Mouse (Mus musculus): ENCODE measurements around the gene Hnf4a. TPM values are rescaled to one million over a fixed set of nuclear protein-coding genes. Genes with fewer than 3 reads are reported as not detected.

Gene Hnf4a
- polyA plus RNA-seq, 2 experiments: 11.6 to 22.9 TPM

- no peaks in the 10 kb centered on the region for H3K9me3 ChIP-seq (ENCODE audit: control insufficient read depth, low read length)
- no peak overlapping the region for H3K9ac ChIP-seq (replicated peaks)
- TF ChIP-seq CTCF (IDR thresholded peaks at IDR 0.05; ENCODE audit: low read depth): no peak
- no peak for TF ChIP-seq EP300 (IDR thresholded peaks at IDR 0.05; ENCODE audit: low read depth)
- ATAC-seq (ENCODE audit: insufficient read depth) (0 out of 2 replicates have a peak, but pooled peaks have one; percentile 22), DNase-seq (ENCODE audit: low read depth in 3 of 3, low spot score in 3 of 3) (no peak)
- no peak overlapping the region for H3K27ac ChIP-seq
- no peak overlapping the region for H3K4me3 ChIP-seq (ENCODE audit: insufficient read depth in 1 of 2, low read depth in 2 of 2, low read length in 2 of 2)
- no peaks in the 10 kb centered on the region for H3K36me3 ChIP-seq (replicated peaks; ENCODE audit: control insufficient read depth, insufficient read depth, low read depth)
- H3K4me1 ChIP-seq (replicated peaks; ENCODE audit: control insufficient read depth in 2 of 2, insufficient read depth in 2 of 2, low read length in 1 of 2): peaks cover 0 to 9% of the 10 kb centered on the region in 2 experiments; a peak in 2 of 4 replicates
- H3K4me2 ChIP-seq (ENCODE audit: low read depth): peak overlapping the region; percentile 28; the same call in 1 of the 2 replicates
- 21% methylated on average over 11 of the region's 11 CpGs for WGBS (ENCODE audit: insufficient replicate concordance)
- no peaks in the 10 kb centered on the region; the same call in 1 of the 2 replicates for H3K27me3 ChIP-seq (ENCODE audit: control insufficient read depth, insufficient read depth, low read length)
These were observed 68.6 kb downstream of the Hnf4a start for GRCm38 (mm10) chr2:163575248-163575647.

GRCm38 (mm10) chr2:163577986-163578385, 71.4 kb downstream of the Hnf4a start:
- WGBS (ENCODE audit: insufficient replicate concordance): 61% methylated on average over 2 of the region's 2 CpGs
- Histone ChIP-seq H3K9ac (replicated peaks) (no peak overlapping the region), H3K9me3 (ENCODE audit: control insufficient read depth, low read length) (no peaks in the 10 kb centered on the region), H3K36me3 (replicated peaks; ENCODE audit: control insufficient read depth, insufficient read depth, low read depth) (no peaks in the 10 kb centered on the region), H3K27ac (no peak overlapping the region), H3K4me1 (replicated peaks; ENCODE audit: control insufficient read depth in 2 of 2, insufficient read depth in 2 of 2, low read length in 1 of 2) (peaks cover 0 to 9% of the 10 kb centered on the region in 2 experiments; a peak in 2 of 4 replicates), H3K4me2 (ENCODE audit: low read depth) (no peak overlapping the region), H3K27me3 (ENCODE audit: control insufficient read depth, insufficient read depth, low read length) (no peaks in the 10 kb centered on the region; the same call in 1 of the 2 replicates), H3K4me3 (ENCODE audit: insufficient read depth in 1 of 2, low read depth in 2 of 2, low read length in 2 of 2) (no peak overlapping the region)
- TF ChIP-seq CTCF (IDR thresholded peaks at IDR 0.05; ENCODE audit: low read depth) (no peak), EP300 (IDR thresholded peaks at IDR 0.05; ENCODE audit: low read depth) (no peak)
- DNase-seq (ENCODE audit: low read depth in 3 of 3, low spot score in 3 of 3) (no peak), ATAC-seq (ENCODE audit: insufficient read depth) (no peak)

DNA sequence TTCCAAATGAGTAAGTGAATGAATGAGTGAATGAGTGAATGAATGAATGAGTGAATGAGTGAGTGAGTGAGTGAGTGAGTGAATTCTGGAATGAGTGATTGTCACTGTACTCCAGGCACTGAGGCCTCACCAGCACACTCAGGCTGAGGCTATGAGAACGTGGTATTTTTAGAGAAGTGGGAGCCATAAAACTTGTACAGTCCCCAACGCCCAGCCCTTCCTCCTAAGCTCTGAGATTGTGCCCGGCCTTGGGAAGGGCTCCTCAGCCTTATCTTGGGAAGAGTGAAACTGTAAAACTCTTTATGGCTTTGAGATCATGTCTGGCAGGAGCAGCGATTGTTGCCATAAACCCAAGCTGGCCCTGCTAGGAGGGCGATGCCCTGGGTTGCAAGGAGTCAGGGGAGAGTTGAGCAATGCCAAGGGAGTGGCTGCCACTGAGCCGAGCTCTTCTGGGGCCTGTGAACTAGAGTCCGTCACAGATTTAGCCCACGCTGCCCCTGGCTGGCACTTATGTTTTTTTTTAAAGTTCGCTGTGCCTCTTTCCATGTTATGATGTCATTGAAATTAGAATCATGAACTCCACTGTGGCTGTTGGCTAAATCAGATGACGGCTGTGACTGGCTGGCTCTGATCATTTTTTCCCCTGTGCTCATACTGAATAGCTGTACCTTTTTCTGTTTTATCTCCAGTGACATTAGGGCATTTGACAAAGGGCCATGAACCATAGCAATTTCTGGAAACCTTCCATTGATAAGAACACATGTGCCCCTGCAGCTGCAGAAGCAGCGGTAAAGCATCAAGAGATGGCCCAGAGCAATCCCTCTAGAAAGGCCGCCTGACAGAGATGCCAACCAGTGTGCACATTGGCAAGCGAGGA, 73.7 kb downstream of the Hnf4a start:
- Histone ChIP-seq H3K9me3 (ENCODE audit: control insufficient read depth, low read length) (no peaks in the 10 kb centered on the region), H3K36me3 (replicated peaks; ENCODE audit: control insufficient read depth, insufficient read depth, low read depth) (no peaks in the 10 kb centered on the region), H3K27me3 (ENCODE audit: control insufficient read depth, insufficient read depth, low read length) (no peaks in the 10 kb centered on the region; the same call in 1 of the 2 replicates), H3K27ac (no peak overlapping the region), H3K4me1 (replicated peaks; ENCODE audit: control insufficient read depth in 2 of 2, insufficient read depth in 2 of 2, low read length in 1 of 2) (peaks cover 0 to 2% of the 10 kb centered on the region in 2 experiments; a peak in 1 of 4 replicates), H3K4me3 (ENCODE audit: insufficient read depth in 1 of 2, low read depth in 2 of 2, low read length in 2 of 2) (no peak overlapping the region), H3K4me2 (ENCODE audit: low read depth) (no peak overlapping the region), H3K9ac (replicated peaks) (no peak overlapping the region)
- 52% methylated on average over 13 of the region's 13 CpGs for WGBS (ENCODE audit: insufficient replicate concordance)
- DNase-seq (ENCODE audit: low read depth in 3 of 3, low spot score in 3 of 3): no peak
- ATAC-seq (ENCODE audit: insufficient read depth): no peak
- TF ChIP-seq EP300 (IDR thresholded peaks at IDR 0.05; ENCODE audit: low read depth) (no peak), CTCF (IDR thresholded peaks at IDR 0.05; ENCODE audit: low read depth) (no peak)

DNA sequence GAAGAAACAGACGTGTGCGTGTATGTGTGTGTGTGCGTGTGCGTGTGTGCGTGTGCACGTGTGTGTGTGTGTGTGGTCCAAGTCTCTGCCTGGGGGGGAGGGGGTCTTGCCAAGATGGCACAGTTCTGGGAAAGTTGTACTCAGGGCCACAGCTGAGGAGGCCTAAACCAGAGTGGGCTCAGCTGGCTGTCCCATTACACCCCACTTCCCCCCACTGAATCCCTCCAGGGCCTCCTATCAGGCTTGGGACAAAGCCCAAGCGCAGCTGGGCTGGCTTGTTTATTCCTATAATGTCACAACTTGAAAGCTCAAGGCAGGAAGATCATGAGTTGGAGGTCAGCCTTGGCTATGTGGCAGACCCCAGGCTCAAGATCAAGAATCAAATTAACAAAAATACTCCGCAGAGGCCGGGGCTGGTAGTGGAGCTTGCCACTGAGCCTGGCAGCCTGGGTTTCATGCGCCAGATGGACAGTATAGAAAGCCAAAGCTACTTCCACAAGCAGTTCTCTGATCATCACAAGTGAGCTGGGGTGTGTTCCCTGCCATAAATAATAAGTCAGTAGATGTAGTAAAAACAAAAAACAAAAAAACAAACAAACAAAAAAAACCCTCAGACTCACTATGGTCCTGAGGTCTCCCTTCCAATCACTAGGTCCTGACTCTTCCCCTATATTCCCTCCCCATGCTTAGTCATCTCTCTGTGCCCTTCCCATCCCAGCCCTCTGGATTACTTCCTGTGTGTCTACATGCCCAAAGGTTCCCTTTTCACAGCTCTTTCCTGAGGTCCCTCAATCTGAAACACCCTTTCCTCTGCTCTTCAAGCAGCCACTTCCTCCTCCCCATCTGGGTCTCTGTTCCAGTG, 76.8 kb downstream of the Hnf4a start:
- ATAC-seq (ENCODE audit: insufficient read depth) (no peak), DNase-seq (ENCODE audit: low read depth in 3 of 3, low spot score in 3 of 3) (no peak)
- no peak overlapping the region for H3K4me2 ChIP-seq (ENCODE audit: low read depth)
- H3K9me3 ChIP-seq (ENCODE audit: control insufficient read depth, low read length): no peaks in the 10 kb centered on the region
- H3K4me1 ChIP-seq (replicated peaks; ENCODE audit: control insufficient read depth in 2 of 2, insufficient read depth in 2 of 2, low read length in 1 of 2): peaks cover 0 to 9% of the 10 kb centered on the region in 2 experiments; a peak in 2 of 4 replicates
- no peak overlapping the region for H3K4me3 ChIP-seq (ENCODE audit: insufficient read depth in 1 of 2, low read depth in 2 of 2, low read length in 2 of 2)
- no peak overlapping the region for H3K9ac ChIP-seq (replicated peaks)
- TF ChIP-seq CTCF (IDR thresholded peaks at IDR 0.05; ENCODE audit: low read depth) (no peak), EP300 (IDR thresholded peaks at IDR 0.05; ENCODE audit: low read depth) (no peak)
- H3K27ac ChIP-seq: no peak overlapping the region
- H3K27me3 ChIP-seq (ENCODE audit: control insufficient read depth, insufficient read depth, low read length): no peaks in the 10 kb centered on the region
- no peaks in the 10 kb centered on the region for H3K36me3 ChIP-seq (replicated peaks; ENCODE audit: control insufficient read depth, insufficient read depth, low read depth)
- WGBS (ENCODE audit: insufficient replicate concordance): 79% methylated on average over 10 of the region's 10 CpGs
